Mouse (Mus musculus): ENCODE measurements around the gene Mgat3.

DNA sequence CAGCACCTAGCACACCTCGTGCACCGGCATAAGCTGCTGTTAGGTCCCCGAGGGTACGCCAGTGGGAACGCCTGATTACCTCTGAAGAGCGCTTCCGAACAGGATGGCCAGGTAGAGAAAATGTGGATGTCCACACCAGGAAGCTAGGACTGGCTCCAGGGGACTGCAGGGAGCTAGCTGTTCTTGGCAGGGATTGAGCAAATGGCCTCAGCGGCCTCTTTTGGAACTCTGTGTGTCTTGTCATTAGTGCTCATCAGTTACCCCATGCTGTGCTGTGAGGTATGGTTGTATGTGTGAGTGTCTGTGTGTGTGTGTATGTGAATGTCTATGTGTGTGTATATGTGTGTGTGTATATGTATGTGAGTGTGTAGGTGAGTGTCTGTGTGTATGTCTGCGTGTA, 1.8 kb downstream of the Mgat3 start:
- TF ChIP-seq CTCF (IDR thresholded peaks at IDR 0.05; ENCODE audit: insufficient read depth, low read length) (no peak), POLR2A (IDR thresholded peaks at IDR 0.05; ENCODE audit: borderline replicate concordance, extremely low read depth, low read depth, low read length) (no peak)
